Mouse (Mus musculus) G1E (cell line): ENCODE measurements around the gene Xpnpep1. TPM values are rescaled to one million over a fixed set of nuclear protein-coding genes. Genes with fewer than 3 reads are reported as not detected.

ENCODE experiments used
- ATAC-seq: 2 replicates; pipeline ENCODE4 v1.8.0; 2016; ENCODE audit warnings: mild to moderate bottlenecking; ENCODE audit not compliant: insufficient number of reproducible peaks, poor library complexity, low FRiP score, severe bottlenecking; ENCODE audit errors: extremely low read depth
- DNase-seq: peaks from one replicate; pipeline ENCODE4 v3.0.0; 2012; ENCODE audit warnings: low spot score
- H3K27me3 ChIP-seq: 2 replicates; pipeline ENCODE4 v1.6.1; 2012; ENCODE audit warnings: mild to moderate bottlenecking, low read length, inconsistent platforms; ENCODE audit not compliant: insufficient read depth
- H3K36me3 ChIP-seq: replicated peaks from 2 replicates; pipeline ENCODE3; 2012; ENCODE audit warnings: mild to moderate bottlenecking, inconsistent platforms
- H3K4me1 ChIP-seq: 2 replicates; pipeline ENCODE4 v1.6.1; 2012; ENCODE audit warnings: low read depth, low read length, inconsistent platforms, mixed read lengths; ENCODE audit not compliant: insufficient read depth
- H3K4me3 ChIP-seq: 2 replicates; pipeline ENCODE4 v1.5.1; 2012; ENCODE audit warnings: low read depth, mild to moderate bottlenecking, inconsistent platforms, low read length, moderate library complexity, mixed read lengths
- H3K9me3 ChIP-seq: replicated peaks from 2 replicates; pipeline ENCODE4 v1.6.1; 2012; ENCODE audit warnings: inconsistent platforms
- CTCF ChIP-seq: IDR thresholded peaks from 2 replicates; pipeline ENCODE4 v1.5.1; 2012; ENCODE audit warnings: low read depth, low read length, inconsistent platforms, mixed read lengths
- GATA1 ChIP-seq: IDR thresholded peaks from 2 replicates; pipeline ENCODE4 v1.6.1; 2012; ENCODE audit warnings: borderline replicate concordance, low read length, inconsistent platforms, mixed read lengths
- GATA2 ChIP-seq: IDR thresholded peaks from 2 replicates; pipeline ENCODE4 v1.6.1; 2012; ENCODE audit warnings: low read depth, low read length, inconsistent platforms, borderline replicate concordance
- POLR2AphosphoS5 ChIP-seq: IDR thresholded peaks from 2 replicates; pipeline ENCODE4 v1.6.1; 2012; ENCODE audit warnings: low read depth, low read length, inconsistent platforms; ENCODE audit not compliant: insufficient replicate concordance
- TAL1 ChIP-seq: conservative IDR thresholded peaks from 2 replicates; pipeline ENCODE4 v1.6.1; 2012; ENCODE audit warnings: low read depth, low read length, inconsistent platforms, mixed read lengths
- polyA plus RNA-seq: library from polyadenylated mRNA; stranded (reverse); fragments of >175 nt; gene quantifications from 2 replicates; pipeline ENCODE4 v1.2.3, GENCODE M21; 2012
- total RNA-seq, 2 experiments: library from RNA; stranded (forward) in 1 of 2; stranded (reverse) in 1 of 2; fragments of 200-1000 nt in 1 of 2; fragments of >200 nt in 1 of 2; fragmentation: Nextera tagmentation in 1 of 2; gene quantifications; 2 replicates each; pipeline ENCODE4 v1.2.3; 2014 to 2017

Gene Xpnpep1
- total and polyA plus RNA-seq, 3 experiments: 180 to 385 (median 219) TPM

DNA sequence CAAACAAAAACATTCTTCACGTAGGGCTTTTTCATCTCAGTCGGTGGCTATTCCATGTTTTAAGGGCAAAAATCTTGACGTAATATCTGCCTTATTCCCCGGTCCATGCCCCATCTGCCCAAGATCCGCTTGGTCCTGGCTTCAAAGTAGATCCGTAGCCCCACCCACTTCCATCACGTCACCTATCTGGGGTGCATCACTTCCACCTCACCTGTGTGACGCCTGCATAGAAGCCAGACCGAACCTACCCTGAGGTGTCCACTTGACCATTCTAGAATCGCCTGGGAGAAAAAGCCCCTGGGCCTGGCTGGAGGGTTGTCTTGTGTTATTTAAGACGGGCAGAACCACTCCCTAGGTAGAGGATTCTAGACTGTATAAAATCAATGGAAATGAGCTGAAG, 924 bp downstream of the Xpnpep1 start:
- Histone ChIP-seq H3K9me3 (no peaks in the 10 kb centered on the region), H3K36me3 (peaks cover 29% of the 10 kb centered on the region), H3K4me1 (peaks cover 60% of the 10 kb centered on the region), H3K27me3 (no peaks in the 10 kb centered on the region), H3K4me3 (no peak overlapping the region)
- DNase-seq: no peak
- no peak for TF ChIP-seq POLR2AphosphoS5
- no peak for TF ChIP-seq TAL1
- no peak for TF ChIP-seq CTCF
- TF ChIP-seq GATA2: no peak
- no peak for TF ChIP-seq GATA1
- no peak for ATAC-seq

GRCm38 (mm10) chr19:53038435-53038938, 1.5 kb downstream of the Xpnpep1 start:
- TF ChIP-seq GATA1 (no peak), CTCF (no peak), GATA2 (no peak), TAL1 (no peak), POLR2AphosphoS5 (no peak)
- peak; percentile 79 for ATAC-seq
- Histone ChIP-seq H3K4me1 (peaks cover 62% of the 10 kb centered on the region), H3K4me3 (peak overlapping the region; percentile 97), H3K36me3 (peaks cover 34% of the 10 kb centered on the region), H3K9me3 (no peaks in the 10 kb centered on the region), H3K27me3 (no peaks in the 10 kb centered on the region)
- DNase-seq: peak; percentile 95

DNA sequence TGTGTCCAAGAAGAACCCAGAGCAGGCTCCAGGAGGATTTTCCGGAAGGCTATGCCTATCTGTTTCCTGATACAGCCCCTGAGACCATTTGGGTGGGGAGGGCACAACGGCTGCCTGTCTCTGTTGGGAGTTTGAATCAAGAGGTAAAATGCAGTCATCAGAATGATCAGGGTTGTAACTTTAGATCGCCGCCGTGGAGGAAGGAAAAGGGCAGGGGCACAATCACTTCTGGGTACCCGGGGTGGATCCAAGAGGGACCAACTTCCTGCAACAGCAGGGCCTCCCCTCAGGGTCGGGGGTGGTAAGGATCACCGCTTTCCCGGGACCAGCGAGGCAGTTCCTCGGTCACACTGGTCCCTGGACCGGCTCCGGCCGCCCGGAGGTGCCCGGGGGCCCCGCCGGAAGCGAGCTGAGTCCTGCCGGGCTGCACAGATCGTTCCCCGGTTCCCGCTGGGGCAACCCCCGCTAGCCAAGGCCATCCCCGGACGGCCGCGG, 2.0 kb downstream of the Xpnpep1 start:
- H3K27me3 ChIP-seq: no peaks in the 10 kb centered on the region
- TF ChIP-seq GATA1: no peak
- TF ChIP-seq TAL1: no peak
- no peak for TF ChIP-seq POLR2AphosphoS5
- TF ChIP-seq CTCF: no peak
- TF ChIP-seq GATA2: no peak
- no peak for ATAC-seq
- H3K4me1 ChIP-seq: peaks cover 67% of the 10 kb centered on the region
- no peaks in the 10 kb centered on the region for H3K9me3 ChIP-seq
- peak; percentile 58 for DNase-seq
- peak overlapping the region; percentile 97 for H3K4me3 ChIP-seq
- H3K36me3 ChIP-seq: peaks cover 34% of the 10 kb centered on the region

DNA sequence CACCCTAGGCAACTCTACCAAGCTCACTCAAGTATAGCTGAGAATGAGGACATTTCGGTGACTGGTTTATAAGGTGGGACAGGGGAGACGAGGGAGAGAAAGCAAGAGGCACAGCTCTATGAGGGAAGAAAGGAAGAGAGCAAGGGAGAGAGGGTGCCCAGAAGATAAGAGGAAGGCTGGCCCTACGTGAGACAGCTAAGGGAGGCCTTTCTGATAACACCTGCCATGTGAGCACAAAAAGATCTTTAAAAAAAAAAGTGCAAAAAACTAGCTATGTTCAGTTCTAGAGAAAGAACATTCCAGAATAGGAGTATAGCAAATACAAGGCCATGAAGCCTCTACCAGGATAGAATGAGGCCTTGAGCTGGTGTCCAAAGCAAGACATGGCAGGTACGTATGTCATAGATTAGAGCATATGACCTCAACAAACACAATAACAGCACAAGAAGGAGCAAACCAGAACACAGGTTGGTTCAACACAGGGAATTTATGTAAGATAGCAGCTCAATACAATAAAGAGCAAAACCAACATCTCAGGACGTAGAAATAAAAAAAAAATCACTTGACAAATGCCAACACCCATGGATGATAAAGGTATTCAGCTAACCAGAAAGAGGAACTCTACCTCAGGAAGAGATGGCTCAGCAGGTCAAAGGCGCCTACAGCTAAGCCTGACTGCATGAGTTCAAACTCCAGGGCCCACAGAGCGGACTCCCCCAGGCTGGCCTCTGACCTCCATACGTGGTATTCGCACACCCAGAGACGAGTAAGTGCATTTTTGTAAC, 6.7 kb downstream of the Xpnpep1 start:
- DNase-seq (peak; percentile 39), ATAC-seq (no peak)
- TF ChIP-seq GATA1: no peak
- TF ChIP-seq CTCF: no peak
- no peak for TF ChIP-seq TAL1
- TF ChIP-seq GATA2: no peak
- Histone ChIP-seq H3K4me3 (peak overlapping the region; percentile 30; the same call in 1 of the 2 replicates), H3K9me3 (no peaks in the 10 kb centered on the region), H3K27me3 (no peaks in the 10 kb centered on the region), H3K4me1 (peaks cover 89% of the 10 kb centered on the region), H3K36me3 (peaks cover 73% of the 10 kb centered on the region)

DNA sequence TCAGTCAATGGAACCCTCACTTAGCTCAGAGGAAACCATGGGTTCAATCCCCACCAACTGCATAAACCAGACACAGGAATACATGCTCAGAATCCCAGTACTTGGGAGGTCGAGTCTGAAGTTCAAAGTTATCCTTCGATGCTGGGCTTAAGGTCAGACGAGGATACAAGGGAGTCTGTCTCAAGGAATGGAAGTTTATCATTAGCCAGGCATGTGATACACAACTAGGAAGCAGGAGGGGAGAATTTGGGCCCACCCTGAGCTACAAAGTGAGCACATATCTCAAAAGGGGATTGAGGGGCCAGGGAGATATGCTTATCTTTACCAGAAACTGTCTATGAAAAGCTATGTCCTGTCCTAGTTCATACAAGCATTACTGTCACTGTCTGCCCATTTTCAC, 7.4 kb downstream of the Xpnpep1 start:
- ATAC-seq (peak; percentile 47), DNase-seq (peak; percentile 42)
- Histone ChIP-seq H3K36me3 (peaks cover 80% of the 10 kb centered on the region), H3K4me1 (peaks cover 96% of the 10 kb centered on the region), H3K4me3 (peak overlapping the region; percentile 71; the same call in 1 of the 2 replicates), H3K27me3 (no peaks in the 10 kb centered on the region), H3K9me3 (no peaks in the 10 kb centered on the region)
- TF ChIP-seq POLR2AphosphoS5 (no peak), TAL1 (no peak), CTCF (no peak), GATA1 (no peak), GATA2 (no peak)

- peak overlapping the region; percentile 71 for H3K4me3 ChIP-seq
- DNase-seq: peak; percentile 74
- TF ChIP-seq TAL1 (no peak; the same call in 1 of the 2 replicates), CTCF (no peak), GATA1 (no peak), POLR2AphosphoS5 (no peak), GATA2 (no peak)
Measured at GRCm38 (mm10) chr19:53031957-53032371, 8.1 kb downstream of the Xpnpep1 start.

More at GRCm38 (mm10) chr19:53031957-53032371, 8.1 kb downstream of the Xpnpep1 start:
- Histone ChIP-seq H3K4me1 (peaks cover 96% of the 10 kb centered on the region), H3K36me3 (peaks cover 84% of the 10 kb centered on the region), H3K9me3 (no peaks in the 10 kb centered on the region), H3K27me3 (no peaks in the 10 kb centered on the region)
- peak; percentile 79 for ATAC-seq
